Mouse (Mus musculus) hematopoietic stem cell, adult 5-6 weeks (primary cell): ENCODE results near the gene Pla2g2c. TPM values are rescaled to one million over a fixed set of nuclear protein-coding genes. Genes with fewer than 3 reads are reported as not detected.

ENCODE experiments used
- ATAC-seq, 2 experiments: fragments of 125-278 bp in 1 of 2; replicated peaks in 1 of 2; 2 replicates each; pipeline ENCODE4 v1.8.0; 2016 to 2017; ENCODE audit warnings: inconsistent platforms in 2 of 2, mild to moderate bottlenecking in 2 of 2, moderate number of reproducible peaks in 2 of 2, low read depth in 1 of 2, moderate TSS enrichment in 1 of 2; ENCODE audit not compliant: low FRiP score in 2 of 2, poor library complexity in 2 of 2, severe bottlenecking in 2 of 2, insufficient read depth in 1 of 2, low TSS enrichment in 1 of 2
- total RNA-seq: library from RNA; stranded (forward); fragments of 172-1452, 232-1000 nt; gene quantifications from 2 replicates; pipeline ENCODE4 v1.2.3, GENCODE M21; 2017

Pla2g2c gene
- total RNA-seq, 1 experiment from 2014 or later: not detected

DNA sequence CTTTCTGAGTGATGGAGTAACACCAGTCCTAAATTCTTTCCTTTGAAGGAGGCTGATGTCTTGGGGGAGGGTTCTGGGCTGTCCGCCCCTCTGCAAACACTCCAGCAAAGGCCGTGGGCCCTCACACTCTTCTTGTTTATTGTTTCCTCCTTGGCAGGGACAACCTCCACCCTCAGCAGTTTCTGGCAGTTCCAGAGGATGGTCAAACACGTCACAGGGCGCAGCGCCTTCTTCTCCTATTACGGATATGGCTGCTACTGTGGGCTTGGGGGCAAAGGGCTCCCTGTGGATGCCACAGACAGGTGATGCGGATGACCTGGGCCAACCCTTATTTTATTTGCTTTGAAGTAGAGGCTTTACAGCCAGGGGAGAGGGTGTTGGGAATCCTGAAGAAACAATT, 9.5 kb downstream of the Pla2g2c start:
- ATAC-seq: no peak

DNA sequence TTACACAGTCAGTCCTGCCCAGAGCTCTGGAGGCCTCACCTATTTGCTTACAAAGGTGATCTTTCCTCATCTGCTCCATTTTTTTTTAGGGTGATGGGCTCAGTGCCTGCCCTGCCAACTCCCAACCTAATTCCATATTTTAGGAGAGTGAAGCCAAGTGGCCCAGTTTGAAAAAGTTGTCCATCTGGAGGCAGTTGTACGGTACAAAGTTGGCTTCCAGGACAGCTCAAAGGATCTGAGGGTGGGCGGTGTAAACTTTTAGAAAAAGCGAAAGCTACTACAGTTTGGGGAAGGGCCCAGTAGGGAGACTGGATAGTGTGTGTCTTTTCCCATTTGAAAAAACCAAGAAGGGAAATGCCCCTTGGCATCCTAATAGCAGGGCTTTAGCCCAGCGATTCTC, 10.3 kb downstream of the Pla2g2c start:
- ATAC-seq: no peak

GRCm38 (mm10) chr4:138737031-138737430, 12.4 kb downstream of the Pla2g2c start, which contains the start of gene Ubxn10:
Gene Ubxn10, minus strand, starts transcription at chr4:138737167.
- no peak for ATAC-seq

GRCm38 (mm10) chr4:138739136-138739851, 14.7 kb downstream of the Pla2g2c start:
- ATAC-seq: no peak

DNA sequence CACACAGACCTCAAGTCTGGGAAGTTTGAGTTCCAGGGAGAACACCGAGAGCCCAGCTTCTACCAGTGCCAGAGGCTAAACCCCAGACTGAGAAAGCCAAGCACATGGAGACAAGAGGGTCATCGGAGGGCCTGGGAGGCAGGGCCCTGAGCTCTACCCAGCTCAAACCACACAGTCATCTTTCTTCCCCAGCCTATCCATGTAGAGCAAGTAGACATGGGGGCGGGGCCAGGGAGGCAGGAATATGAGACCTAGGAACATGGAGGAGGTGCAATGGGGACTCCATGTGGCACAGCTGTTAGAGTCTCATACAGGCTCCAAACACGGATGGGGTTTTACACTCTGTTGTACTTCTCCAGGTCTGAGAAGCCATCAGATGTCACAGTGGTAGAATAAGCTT, 21.3 kb downstream of the Pla2g2c start:
- ATAC-seq: no peak

- ATAC-seq: no peak
Observed at GRCm38 (mm10) chr4:138746866-138747265, 22.3 kb downstream of the Pla2g2c start.

- no peak for ATAC-seq
Observed at GRCm38 (mm10) chr4:138747851-138748250, 23.3 kb downstream of the Pla2g2c start.

DNA sequence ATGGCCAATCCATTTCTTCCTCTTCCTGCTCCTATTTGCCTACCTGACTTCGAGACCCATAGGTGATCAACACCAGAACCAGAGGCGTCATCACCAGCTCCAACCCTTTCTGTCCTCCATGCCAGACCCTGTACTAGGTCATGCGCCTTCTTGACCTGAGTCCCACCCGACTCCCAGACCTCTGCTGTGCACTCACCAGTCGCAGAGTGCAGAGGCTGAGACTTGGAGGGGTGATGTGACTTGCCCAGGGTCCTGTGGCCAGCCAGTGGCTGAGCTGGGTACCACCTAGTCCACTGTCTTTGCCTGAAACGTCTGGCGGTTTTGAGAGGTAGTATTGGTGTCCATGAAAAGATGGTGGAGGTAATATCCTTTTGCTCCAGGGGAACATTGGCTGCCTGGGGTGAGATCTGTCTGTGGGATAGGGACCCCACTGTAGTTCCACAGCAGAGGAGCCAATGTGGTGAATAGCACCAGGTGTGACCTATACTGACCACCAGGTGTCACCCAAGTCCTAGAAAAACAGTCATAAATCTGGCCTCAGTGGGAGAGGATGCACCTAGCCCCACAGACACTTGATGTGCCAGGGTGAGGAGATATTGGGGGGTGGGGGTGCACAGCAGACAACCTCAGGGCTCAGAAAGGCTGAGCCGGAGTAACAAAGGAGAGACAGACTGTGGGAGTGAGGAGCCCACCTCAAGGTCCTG, 23.9 kb downstream of the Pla2g2c start:
- 0 out of 4 replicates have a peak, but pooled peaks have one; percentile 37 to 43 for ATAC-seq

DNA sequence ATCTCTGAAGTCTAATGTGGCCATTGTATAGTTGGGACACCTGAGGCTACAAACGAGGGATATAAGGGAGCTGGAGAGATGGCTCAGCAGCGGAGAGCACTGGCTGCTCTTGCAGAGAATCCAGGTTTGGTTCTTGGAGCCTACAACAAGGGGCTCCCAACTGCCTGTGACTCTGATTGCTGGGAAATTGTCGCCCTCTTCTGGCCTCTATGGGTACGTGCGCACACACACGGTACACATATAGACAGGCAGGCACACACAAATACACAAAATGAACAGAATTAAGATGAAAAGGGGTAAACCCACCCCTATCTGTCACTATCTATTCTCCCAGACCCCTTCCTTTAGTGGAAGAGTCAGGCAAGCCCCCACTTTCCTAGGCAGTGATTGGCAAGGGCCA, 28.0 kb downstream of the Pla2g2c start:
- ATAC-seq: no peak

GRCm38 (mm10) chr4:138753608-138754007, 29.0 kb downstream of the Pla2g2c start:
- no peak for ATAC-seq

DNA sequence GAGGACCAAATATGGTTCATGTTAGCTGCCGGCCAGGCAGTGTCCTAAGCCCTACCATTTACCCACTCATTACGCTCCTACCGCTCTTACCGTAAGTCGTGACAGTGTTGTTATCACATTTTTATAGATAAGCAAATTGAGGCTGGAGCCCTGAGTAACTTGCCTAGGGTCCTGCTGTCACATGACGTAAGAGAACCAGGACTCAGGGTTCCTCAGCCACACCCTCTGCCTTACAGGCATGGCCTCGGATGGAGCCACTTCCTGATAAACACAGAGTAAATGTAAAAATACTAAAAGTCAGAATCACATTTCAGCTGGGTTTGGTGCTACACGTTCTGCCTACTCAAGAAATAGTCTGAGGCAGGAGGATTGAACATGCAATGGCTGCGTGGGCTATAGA, 29.8 kb downstream of the Pla2g2c start:
- no peak for ATAC-seq

DNA sequence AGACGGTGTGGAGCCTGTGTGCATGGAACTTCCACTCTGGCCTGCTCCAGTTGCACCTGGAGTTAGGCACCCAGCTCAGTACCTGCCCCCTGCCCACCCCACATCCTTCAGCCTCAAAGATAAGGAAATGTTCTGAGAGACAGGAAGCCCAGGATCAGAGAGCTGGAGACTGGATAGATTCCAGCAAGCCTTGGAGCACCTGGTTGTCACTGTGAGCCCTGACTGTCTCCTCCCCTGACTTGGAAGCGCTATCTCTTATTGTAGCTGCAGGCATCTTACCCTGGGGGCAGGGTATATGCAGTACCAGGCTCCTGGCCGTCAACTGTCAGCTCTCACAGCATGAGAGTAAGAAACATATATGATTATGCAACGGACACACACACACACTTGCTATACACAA, 30.8 kb downstream of the Pla2g2c start:
- no peak for ATAC-seq

DNA sequence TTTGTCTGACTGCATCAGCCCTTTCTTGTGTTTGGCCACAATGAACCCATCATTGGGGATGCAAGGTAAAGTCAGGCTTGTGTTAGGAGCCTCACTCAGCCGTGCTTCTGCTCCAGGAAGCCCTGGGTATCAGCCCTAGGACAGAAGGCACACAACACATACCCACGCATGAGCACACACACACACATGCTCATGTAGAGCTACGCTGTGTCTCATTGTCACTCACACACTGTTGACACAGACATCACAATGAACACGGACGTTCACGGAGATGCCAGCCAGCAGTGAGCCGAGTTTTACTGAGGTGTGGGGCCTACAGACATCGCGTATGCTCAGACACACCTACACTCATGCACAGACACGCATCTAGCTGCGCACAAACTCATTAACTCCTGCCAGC, 31.4 kb downstream of the Pla2g2c start:
- no peak for ATAC-seq

DNA sequence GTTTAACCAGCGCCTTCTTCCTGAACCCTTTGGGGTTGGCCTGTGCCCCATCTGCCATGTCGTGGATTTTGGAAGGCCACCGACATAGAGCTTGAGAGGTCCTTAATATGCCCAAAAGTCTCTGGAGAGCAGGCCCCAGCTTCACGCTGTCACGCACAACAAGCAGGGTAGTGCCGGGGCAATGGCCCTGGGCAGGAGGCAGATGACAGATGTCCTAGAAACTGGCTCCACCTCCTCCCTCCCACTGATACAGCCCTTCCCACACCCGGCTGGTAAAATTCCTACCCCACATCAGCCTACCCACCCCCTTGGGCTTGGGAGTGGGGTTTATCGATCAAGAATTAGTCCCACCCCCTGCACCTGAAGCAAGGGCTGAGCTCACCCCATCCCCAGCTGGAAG, 32.8 kb downstream of the Pla2g2c start, which contains the start of gene Pla2g2f:
Gene Pla2g2f (minus strand): TSS at position 211 of the 400 bp plus-strand sequence.
- no peak for ATAC-seq

GRCm38 (mm10) chr4:138762266-138762665, 37.7 kb downstream of the Pla2g2c start:
- no peak for ATAC-seq

DNA sequence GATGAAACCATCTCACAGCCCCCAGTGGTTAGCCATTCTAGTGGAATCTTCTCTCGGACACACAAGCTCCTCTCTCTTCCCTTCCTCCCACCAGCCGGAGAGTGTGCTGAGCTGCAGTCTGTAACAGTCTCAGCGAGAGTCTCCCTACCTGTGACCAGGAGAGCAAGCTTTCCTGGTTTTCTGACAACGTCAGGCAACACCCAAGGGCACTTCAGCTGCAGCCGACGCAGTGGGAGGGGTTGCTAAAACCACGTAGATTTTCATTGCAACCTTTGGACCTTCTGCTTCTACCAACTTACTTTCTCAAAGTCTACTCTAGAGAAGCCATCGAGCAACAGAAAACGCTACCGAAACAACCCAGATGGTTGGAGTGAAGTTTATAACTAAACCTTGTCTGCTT, 47.4 kb downstream of the Pla2g2c start:
- ATAC-seq: no peak

DNA sequence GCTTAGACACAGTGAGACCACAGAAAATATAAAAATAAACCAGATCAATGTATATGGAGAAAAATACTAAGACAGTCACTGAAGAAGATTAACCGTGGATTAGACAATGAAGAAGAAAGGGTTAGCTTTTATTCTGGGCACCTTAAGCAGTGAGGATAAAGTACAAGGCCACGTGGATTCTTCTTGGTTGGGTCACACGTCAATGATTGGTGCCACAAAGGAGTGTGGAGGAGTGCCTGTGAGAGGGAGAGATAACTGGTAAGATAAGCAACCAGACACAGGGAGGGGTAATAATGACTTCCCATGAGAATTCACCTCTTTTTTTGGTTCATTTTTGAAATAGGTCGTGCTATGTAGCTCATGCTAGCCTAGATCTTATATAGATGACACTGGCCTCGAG, 47.8 kb downstream of the Pla2g2c start:
- no peak for ATAC-seq

DNA sequence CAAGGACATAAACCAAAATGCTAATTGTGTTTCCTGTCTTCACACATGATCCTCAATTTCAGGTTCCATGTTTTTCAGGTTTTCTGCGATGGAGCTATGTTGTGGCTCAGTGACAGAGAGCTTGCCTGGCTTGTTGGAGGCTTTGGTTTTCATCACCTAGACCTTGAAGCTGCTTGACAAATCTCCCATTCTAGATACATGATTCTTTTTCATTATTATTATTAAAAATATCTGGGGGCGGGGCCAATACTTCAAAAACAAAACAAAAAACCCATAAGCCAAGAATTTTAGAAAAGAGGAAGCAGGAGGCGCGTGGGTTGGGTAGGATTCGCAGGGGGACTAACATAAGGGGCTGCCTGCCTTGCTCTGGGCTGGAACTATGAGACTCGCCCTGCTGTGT, 50.8 kb downstream of the Pla2g2c start, which contains the start of gene Pla2g2d:
Gene Pla2g2d (plus strand): TSS at position 301 of the 400 bp plus-strand sequence.
- no peak for ATAC-seq
